Mouse (Mus musculus) retina, postnatal 7 days (tissue): ENCODE measurements around the gene Klk1b4.
"Not testable (repeated sequence)": the region's sequence is repeated elsewhere in the genome, so short reads cannot be mapped to it uniquely, and the experiment has no call there.

Experiments used
- DNase-seq: peaks from one replicate; pipeline ENCODE4 v3.0.0-alpha.2; 2012; ENCODE audit warnings: low read depth, low spot score

Gene Klk1b4

DNA sequence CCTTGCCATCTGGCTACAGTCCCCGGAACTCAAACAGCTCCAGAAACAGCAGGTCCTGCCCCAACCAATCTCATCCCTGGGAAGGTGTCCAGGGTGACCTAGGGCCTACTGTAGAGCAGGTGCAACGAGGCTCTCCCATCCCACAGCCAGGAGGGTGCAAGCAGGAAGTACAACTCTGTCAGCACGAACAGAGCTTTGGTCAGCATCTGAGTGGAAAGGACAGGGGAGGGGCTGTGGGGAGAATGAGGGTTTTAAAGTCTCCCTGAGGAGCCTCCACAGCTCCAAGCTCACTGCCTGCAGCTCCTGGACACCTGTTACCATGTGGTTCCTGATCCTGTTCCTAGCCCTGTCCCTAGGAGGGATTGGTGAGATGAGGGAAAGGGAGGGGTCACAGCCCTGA, at the start of gene Klk1b4:
Gene Klk1b4 (plus strand): TSS at position 301 of the 400 bp plus-strand sequence.
- DNase-seq = not testable (repeated sequence)

DNA sequence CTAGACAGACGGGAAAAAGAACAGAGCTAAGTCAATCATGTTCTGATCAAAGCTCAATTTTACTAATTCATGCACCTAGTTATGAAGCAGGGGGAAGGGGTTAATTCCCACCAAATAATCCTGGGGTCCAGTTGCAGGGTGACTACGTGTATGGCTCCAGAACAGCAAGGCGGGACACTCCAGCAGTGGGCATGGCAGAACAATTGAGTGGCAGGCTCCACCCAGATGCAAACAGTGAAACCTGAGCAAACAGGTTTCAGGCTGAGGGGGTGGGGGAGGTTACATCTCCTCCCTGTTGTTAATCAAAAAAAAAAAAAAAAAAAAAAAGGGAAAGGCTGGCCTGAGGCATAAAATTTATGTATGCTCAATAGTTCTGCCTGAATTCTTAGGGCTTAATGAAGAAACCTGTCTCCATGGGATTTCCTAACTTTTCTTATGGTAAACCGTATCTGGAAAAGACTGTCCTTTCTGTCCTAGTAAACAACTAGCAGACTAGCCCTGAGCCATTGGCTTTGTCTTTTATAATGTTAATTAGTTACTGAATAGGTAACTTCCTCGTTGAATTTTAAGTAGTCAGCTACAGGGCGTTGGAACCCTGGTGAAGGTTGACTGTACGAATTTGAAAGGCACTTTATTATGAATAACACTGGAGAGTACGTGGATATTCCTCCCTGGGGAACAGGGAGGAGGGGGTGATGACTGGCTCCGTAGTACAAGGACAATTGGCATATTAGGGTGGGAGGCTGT, 27.8 kb upstream of the Klk1b4 start:
- no peak for DNase-seq

GRCm38 (mm10) chr7:44186516-44186915, 20.7 kb upstream of the Klk1b4 start:
- not testable (repeated sequence) for DNase-seq

DNA sequence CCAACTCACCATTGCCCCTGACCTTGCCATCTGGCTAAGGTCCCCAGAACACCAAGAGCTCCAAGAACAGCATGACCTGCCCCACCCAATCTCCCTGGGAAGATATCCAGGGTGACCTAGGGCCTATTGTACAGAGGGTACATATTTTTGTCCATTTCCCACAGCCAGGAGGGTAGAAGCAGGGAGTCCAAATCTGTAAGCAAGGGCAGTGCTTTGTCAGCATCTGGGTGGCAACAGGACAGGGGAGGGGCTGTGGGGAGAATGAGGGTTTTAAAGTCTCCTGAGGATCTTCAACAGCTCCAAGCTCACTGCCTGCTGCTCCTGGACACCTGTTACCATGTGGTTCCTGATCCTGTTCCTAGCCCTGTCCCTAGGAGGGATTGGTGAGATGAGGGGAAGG, 19.3 kb upstream of the Klk1b4 start, which contains the start of gene Klk1b24:
Gene Klk1b24 (plus strand): TSS at position 301 of the 400 bp plus-strand sequence.
- not testable (repeated sequence) for DNase-seq

DNA sequence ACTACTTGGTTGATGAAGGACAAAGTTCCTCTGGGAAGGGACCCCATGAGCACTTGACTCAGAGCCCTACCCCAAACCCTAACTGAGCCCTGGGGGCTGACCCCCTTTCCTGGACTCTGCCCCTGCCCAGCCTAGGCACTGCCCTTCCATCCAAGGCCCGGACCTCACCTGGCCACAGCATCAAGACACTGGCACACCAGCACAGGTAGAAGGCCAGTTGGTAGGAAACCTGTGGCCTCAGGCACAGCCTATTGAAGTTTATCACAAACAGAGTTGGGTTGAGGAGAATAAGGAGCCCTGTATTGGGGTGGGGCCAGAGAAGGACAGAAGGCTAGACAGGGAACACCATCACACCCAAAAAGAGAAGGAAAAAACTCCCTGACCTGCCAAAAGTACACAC, 13.8 kb upstream of the Klk1b4 start:
- not testable (repeated sequence) for DNase-seq

GRCm38 (mm10) chr7:44197891-44198290, 9.3 kb upstream of the Klk1b4 start, which contains the start of gene Klk1b3:
Klk1b3 (plus strand) TSS chr7:44198191.
- no peak for DNase-seq

DNA sequence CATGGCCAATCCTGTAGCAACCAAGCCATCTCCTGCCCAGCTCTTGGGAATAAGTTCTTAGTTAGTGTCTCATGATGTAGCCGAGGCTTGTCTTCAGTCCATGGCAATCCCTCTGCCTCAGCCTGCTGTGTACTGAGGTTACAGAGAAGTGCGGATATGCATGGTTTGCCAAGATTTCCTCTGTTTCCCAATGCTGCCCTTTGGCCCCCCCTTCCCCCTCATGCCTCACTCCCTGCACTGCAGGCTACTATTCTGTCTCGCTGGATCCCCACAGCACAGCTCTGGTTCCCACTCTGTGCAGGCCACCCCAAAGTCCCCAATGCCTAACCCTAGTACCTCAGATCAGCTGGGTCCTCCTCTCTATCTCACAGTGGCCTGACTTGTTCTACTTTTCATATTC, 1.1 kb downstream of the Klk1b4 start:
- no peak for DNase-seq

- DNase-seq = no peak
Observed at GRCm38 (mm10) chr7:44215645-44216044, 8.4 kb downstream of the Klk1b4 start, which contains the start of gene Klk1b5. Klk1b5 (plus strand) TSS chr7:44215945.

DNA sequence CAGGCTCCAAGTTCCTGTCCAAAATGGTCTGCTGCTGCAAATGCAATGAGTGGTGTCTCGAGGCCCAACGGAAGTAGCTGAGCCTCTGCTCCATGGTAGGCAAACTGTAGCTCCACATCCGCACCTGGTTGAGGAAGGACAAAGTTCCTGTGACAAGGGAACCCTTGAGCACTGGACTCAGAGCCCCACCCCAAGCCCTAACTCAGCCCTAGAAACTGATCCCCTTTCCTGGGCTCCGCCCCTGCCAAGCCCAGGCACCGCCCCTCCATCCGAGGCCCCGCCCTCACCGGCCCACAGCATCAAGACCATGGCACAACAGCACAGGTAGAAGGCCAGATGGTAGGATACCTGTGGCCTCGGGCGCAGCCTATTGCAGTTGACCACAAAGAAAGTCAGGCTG, 14.4 kb downstream of the Klk1b4 start:
- DNase-seq = not testable (repeated sequence)

DNA sequence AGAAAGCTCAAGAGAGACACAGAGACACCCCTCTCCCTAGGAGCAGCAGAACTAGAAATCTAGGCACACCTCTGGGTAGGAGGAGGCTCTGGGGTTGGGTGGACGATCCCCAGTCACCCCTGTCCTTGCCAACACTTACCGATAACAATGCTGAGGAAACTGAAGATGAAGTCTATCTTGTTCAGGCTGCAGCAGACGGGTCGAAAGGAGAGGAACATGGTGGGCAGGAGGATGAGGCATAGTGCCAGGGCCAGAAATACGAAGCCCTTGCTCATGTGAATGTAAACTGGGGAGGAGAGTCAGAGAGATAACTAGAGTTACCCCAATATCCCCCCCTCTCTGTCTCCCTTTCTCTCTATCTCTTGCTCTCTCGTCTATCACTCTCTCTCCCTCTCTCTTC, 15.1 kb downstream of the Klk1b4 start:
- DNase-seq = not testable (repeated sequence)

GRCm38 (mm10) chr7:44225076-44225475, 17.8 kb downstream of the Klk1b4 start, which contains the start of gene Klk1:
Klk1 (plus strand) TSS chr7:44225360.
- DNase-seq = no peak

DNA sequence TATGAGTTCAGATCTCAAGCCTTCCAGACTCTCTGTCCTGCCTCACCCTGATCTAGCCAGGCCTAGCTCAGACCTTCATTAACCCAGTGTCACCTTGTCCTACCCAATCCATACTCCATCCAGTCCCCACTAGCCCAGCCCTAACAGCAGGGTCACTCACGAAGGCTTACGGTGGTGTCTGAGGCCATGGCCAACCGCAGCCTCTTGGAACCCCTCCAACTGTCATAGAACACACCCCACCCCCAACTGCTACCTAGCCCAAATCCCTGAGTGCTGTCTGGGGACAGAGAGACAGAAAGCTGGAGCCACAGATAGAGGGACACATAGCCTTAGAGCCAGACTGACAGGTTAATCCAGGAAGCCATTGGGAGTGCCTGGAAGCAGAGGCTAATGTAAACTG, 28.7 kb downstream of the Klk1b4 start, which contains the start of gene Gm36864:
Gene Gm36864 (plus strand): TSS at position 269 of the 400 bp plus-strand sequence.
- DNase-seq = no peak

DNA sequence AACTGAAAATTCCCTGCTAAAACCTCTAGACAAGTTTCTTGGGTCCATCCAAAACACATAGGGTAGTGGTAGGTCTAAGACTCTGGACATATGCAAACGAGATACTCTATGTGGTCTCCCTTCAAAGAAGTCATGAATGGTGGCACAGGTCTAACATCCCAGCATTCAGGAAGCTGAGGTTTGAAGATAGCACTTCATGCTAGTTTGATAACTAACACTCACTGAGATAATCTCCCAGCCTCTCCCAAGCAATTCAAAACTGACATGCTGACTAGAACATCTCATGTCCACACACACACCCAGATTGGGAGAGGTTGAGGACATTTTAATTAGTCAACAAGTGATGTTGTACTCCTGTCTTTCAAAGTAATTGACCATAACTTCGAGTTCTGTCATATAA, 32.7 kb downstream of the Klk1b4 start:
- DNase-seq = no peak

DNA sequence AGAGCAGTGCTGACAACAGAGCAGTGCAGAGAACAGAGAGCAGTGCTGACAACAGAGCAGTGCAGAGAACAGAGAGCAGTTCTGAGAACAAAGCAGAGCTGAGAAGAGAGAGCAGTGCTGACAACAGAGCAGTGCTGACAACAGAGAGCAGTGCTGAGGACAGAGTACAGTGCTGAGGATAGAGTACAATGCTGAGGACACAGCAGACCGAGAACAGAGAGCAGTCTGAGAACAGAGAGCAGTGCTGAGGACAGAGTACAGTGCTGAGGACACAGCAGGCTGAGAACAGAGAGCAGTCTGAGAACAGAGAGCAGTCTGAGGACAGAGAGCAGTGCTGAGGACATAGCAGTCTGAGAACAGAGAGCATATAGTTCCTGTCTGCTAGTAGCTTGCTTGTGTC, 33.5 kb downstream of the Klk1b4 start:
- DNase-seq = no peak

DNA sequence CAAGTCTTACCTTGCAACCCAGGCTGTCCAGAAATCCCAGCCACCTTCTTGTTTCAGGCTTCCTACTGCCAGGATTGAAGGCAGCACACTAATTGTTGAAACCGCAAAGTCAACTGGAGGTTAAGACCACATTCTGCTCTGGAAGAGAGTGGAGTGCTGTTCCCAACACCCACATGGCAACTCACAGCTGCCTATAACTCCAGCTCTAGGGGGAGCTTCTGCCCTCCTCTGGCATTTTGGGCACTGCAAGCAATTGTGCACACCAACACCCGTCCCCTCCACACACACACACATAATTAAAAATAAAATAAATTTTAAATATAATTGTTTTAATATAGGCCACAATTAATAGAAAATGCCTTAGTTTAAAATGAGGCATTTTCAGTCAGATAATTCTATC, 33.9 kb downstream of the Klk1b4 start:
- no peak for DNase-seq

- DNase-seq = no peak
Observed at GRCm38 (mm10) chr7:44244080-44244479, 36.8 kb downstream of the Klk1b4 start.

DNA sequence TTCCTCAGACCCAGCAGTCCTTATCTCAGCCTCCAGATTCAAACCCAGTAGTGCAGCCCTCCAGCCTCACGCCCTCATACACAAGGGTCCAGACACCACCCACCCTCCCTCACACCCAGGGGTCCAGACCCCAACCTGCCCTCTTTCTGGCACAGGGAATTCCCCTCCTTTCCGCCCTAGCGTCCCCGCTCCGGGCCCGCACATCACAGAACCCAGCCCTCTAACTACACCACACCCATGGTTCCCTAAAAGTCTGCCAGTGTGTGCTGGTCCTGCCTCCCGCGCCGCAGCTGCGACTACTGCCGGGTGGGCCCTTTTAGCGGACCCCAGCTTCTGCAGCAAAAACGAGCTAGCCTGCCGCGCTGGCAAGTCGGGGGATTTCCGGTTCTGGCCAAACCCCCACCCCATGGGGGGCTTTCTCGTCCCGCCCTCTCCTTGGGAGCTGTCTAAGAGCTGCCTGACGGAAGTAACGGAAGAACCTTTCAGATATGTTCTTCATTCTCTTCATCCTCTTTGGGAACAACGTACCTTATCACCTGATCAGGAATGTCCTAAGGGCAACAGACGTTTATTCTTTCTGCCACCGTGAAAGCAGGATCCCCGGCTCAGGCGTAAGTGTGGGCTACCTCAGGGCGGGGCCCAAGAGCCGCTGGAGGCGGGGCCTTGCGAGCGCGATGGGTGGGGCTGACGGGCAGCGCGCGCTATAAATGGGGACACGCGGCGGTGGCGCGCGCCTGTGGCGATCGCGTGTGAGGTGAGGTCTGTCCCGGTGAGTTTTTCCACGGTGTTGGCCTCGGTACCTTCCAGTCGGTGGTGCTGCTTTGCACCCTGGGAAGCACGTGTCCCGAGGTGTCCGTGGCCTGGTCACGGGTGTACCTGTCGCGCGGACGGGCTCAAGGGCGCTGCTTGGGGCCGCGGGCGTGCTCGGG, 39.1 kb downstream of the Klk1b4 start, which contains the start of the genes 1700028J19Rik and 2410002F23Rik:
Gene 1700028J19Rik (minus strand): TSS at position 641 of the 929 bp plus-strand sequence.
Gene 2410002F23Rik (plus strand): TSS at position 668 of the 929 bp plus-strand sequence.
- DNase-seq = peak; percentile 90

DNA sequence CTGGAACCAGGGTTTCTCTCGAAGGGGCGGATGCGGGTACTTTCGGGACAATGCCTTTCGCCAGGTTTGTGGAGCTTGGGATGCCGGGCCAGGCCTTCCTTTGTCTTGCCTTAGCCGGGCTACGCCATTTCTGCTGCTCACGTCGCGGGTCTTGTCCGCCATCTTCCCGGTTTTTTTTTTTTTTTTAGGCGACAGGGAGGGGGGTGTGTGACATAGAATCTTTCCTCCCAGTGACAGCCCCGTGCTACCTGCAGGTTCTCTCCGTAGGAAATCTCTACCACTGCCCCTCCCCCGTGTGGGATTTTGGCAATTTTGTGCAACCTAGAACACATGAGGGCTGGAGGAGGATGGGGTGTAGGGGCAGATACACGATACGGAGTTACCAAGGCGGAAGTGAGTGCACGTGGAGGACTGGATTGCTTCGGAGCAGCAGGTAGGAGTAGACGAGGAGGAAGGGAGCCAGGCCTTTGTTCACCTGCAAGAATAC, 39.8 kb downstream of the Klk1b4 start:
- peak; percentile 53 for DNase-seq

- DNase-seq = no peak
Observed at GRCm38 (mm10) chr7:44247971-44248370, 40.7 kb downstream of the Klk1b4 start.

GRCm38 (mm10) chr7:44249248-44249647, 42.0 kb downstream of the Klk1b4 start:
- DNase-seq = no peak

- DNase-seq = not testable (repeated sequence)
Observed at GRCm38 (mm10) chr7:44250732-44251275, 43.6 kb downstream of the Klk1b4 start.
